In the genomic region with DNA sequence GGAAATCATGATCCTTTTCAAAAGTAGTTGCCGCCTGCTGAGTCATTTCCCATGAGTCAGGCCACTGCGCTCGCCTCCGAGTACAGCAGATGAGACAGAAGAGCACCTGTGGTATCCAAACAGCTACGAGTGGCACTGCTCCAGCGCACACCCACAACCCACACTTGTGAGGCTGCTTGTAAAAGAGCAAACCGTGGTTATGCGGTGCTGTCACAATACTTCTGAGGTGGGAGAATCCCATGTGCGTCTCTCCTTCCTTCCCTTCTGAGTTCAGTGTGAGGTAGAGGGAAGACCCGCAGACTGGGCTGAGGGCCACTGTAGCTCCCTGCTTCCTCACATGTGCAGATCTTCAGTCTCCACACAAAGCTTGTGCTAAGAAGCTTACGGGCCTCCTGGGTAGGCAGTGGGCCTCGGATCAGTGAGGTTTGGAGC, we compare ENCODE assay signal across 8 mouse cellular contexts. TPM values are rescaled to one million over a fixed set of nuclear protein-coding genes. Genes with fewer than 3 reads are reported as not detected.
DNase-seq lines count a peak whose midpoint lies in the region; ATAC-seq and TF ChIP-seq lines count a peak whose summit lies in the region.

A gene (minus strand): TSS at position 360 of the 432 bp plus-strand sequence.

- H3K9ac ChIP-seq in heart, embryonic 11.5 days (ENCODE audit: low read depth, low read length), result no peak within 1 kb of the TSS

- H3K27me3 ChIP-seq in heart, embryonic 11.5 days (ENCODE audit: control insufficient read depth, insufficient read depth, low read length), result no peaks in the 10 kb centered on the region

- DNase-seq in adrenal gland, adult 2 months, result peak; percentile 10
- DNase-seq in adrenal gland, adult (ENCODE audit: inconsistent age in 2 of 2, low spot score in 1 of 2), result no peak
- peak; percentile 44 for DNase-seq in R1 (ENCODE audit: low read depth, low spot score)
- DNase-seq in layer of hippocampus, adult 18-20 months (ENCODE audit: low spot score in 2 of 2), result peak; percentile 77 to 85
- no peak for DNase-seq in ovary, postnatal 10 days (ENCODE audit: low spot score)
- no peak for DNase-seq in ovary, adult 18-20 months (ENCODE audit: low spot score)

- H3K4me2 ChIP-seq in heart, embryonic 11.5 days, result no peak within 1 kb of the TSS

- H3K4me1 ChIP-seq in olfactory bulb, adult 2 months (ENCODE audit: control insufficient read depth, insufficient read depth, low read length), result peaks cover 11% of the 10 kb centered on the region
- H3K4me1 ChIP-seq in heart, embryonic 11.5 days (ENCODE audit: control insufficient read depth, insufficient read depth, low read length), result no peaks in the 10 kb centered on the region

- no peaks in the 10 kb centered on the region for H3K9me3 ChIP-seq in heart, embryonic 11.5 days (replicated peaks; ENCODE audit: control insufficient read depth, low read length)

- TF ChIP-seq POLR2A in olfactory bulb, adult 2 months (IDR thresholded peaks at IDR 0.05; ENCODE audit: insufficient read depth, low read depth, low read length), result no peak

- no peak for TF ChIP-seq CTCF in olfactory bulb, adult 2 months (IDR thresholded peaks at IDR 0.05; ENCODE audit: insufficient read depth, low read depth, low read length)

- peak within 1 kb of the TSS; percentile 39; the same call in 1 of the 2 replicates for H3K27ac ChIP-seq in olfactory bulb, adult 2 months (ENCODE audit: insufficient read depth, low read depth, low read length)
- no peak within 1 kb of the TSS for H3K27ac ChIP-seq in heart, embryonic 11.5 days (ENCODE audit: low read depth, low read length)

- WGBS in olfactory bulb, adult 2 months, result 25% methylated on average over 12 of the region's 12 CpGs
- WGBS in heart, embryonic 11.5 days (ENCODE audit: insufficient replicate concordance), result 64% methylated on average over 12 of the region's 12 CpGs

- peaks cover 5% of the 10 kb centered on the region; the same call in 1 of the 2 replicates for H3K36me3 ChIP-seq in heart, embryonic 11.5 days (ENCODE audit: control insufficient read depth, insufficient read depth, low read length)

- H3K4me3 ChIP-seq in olfactory bulb, adult 2 months (ENCODE audit: insufficient read depth, low read depth, low read length), result no peak within 1 kb of the TSS
- no peak within 1 kb of the TSS for H3K4me3 ChIP-seq in heart, embryonic 11.5 days (ENCODE audit: low read depth, low read length)

- ATAC-seq in heart, embryonic 11.5 days (replicated peaks; ENCODE audit: insufficient number of reproducible peaks, low FRiP score, low TSS enrichment), result no peak

RNA-seq across cellular contexts. Expression of the gene that starts here (rescaled TPM):
- total RNA-seq in adrenal gland, adult 2 months (2021), result under 1 TPM in 1 of 2 experiments, not detected in 1; 0.37 TPM
- polyA plus RNA-seq in adrenal gland, adult 2 months (2012; rRNA removed), result 0.51 and 0.62 TPM in 2 replicates
- 1 to 10 TPM; 1.6 TPM for total RNA-seq in layer of hippocampus, adult 18-20 months (2021)
- polyA plus RNA-seq in olfactory bulb, adult 2 months (2012; ENCODE audit: insufficient read depth, insufficient read length, low replicate concordance, missing spikeins), result not detected in 2 replicates
- 0.53 and 0.55 TPM in 2 replicates for polyA plus RNA-seq in heart, embryonic 11.5 days (2014; fragmentation: Nextera tagmentation; extraction: Ambion mirVana)

Comparison
In these comparisons a context has a peak if more than half of its experiments do, and no peak if none do; other contexts are left out.
1. Peak in DNase-seq in adrenal gland, adult 2 months; RNA of the gene not detected or under 1 TPM.
2. DNase-seq: peak in R1 (single experiment) and layer of hippocampus, adult 18-20 months (2 of 2); none in adrenal gland, adult (0 of 2), ovary, postnatal 10 days (single experiment) and ovary, adult 18-20 months (single experiment).